Comparison of ENCODE assay signal across 19 mouse cellular contexts in genomic region chr17:80229396-80229795, GRCm38 (mm10). TPM values are rescaled to one million over a fixed set of nuclear protein-coding genes. Genes with fewer than 3 reads are reported as not detected.
DNase-seq lines count a peak whose midpoint lies in the region; ATAC-seq and TF ChIP-seq lines count a peak whose summit lies in the region.
"Had no signal": no experiment of that assay in that cellular context is flagged by ENCODE, and none has a peak within 500 bp of the region (broad histone marks: within the 10 kb centered on the region; RNA-seq: fewer than 3 reads in every experiment).

No protein-coding gene starts in this region.

- no peak for TF ChIP-seq CTCF in layer of hippocampus, adult 2 months (conservative IDR thresholded peaks at IDR 0.05)

- whole genome bisulfite sequencing in intestine, embryonic 15.5 days: 79% methylated on average over 2 of the region's 2 CpGs

- H3K27me3 ChIP-seq in intestine, embryonic 15.5 days (replicated peaks): no peaks in the 10 kb centered on the region
- H3K27me3 ChIP-seq: embryonic facial prominence, embryonic 15.5 days; forebrain, embryonic 13.5 days; limb, embryonic 12.5 days had no signal

- H3K9ac ChIP-seq in intestine, embryonic 15.5 days: no peak overlapping the region
- H3K9ac ChIP-seq: embryonic facial prominence, embryonic 15.5 days; forebrain, embryonic 13.5 days; limb, embryonic 12.5 days had no signal

- peak; percentile 49 to 77 for DNase-seq in adrenal gland, adult (ENCODE audit: inconsistent age in 2 of 2, low spot score in 1 of 2)
- DNase-seq in adrenal gland, adult 18-20 months (ENCODE audit: low spot score in 2 of 2): no peak
- DNase-seq in gastrocnemius, postnatal 10 days: peak; percentile 21
- DNase-seq in gastrocnemius, postnatal 4 days (ENCODE audit: low spot score in 2 of 2): no peak
- DNase-seq in layer of hippocampus, adult 2 months (ENCODE audit: low spot score in 2 of 2): no peak
- no peak for DNase-seq in layer of hippocampus, adult 18-20 months (ENCODE audit: low spot score in 2 of 2)
- peak; percentile 77 for DNase-seq in adrenal gland, postnatal 14 days
- DNase-seq: kidney, adult 2 months; kidney, postnatal 36 days; lung, adult 18-20 months; retina, postnatal 1 day had no signal

- peak overlapping the region; percentile 47; the same call in 1 of the 2 replicates for H3K27ac ChIP-seq in layer of hippocampus, adult 2 months
- no peak overlapping the region for H3K27ac ChIP-seq in intestine, embryonic 15.5 days
- H3K27ac ChIP-seq: embryonic facial prominence, embryonic 15.5 days; forebrain, embryonic 13.5 days; limb, embryonic 12.5 days had no signal

- no peak overlapping the region for H3K4me2 ChIP-seq in intestine, embryonic 15.5 days (replicated peaks)
- H3K4me2 ChIP-seq: embryonic facial prominence, embryonic 15.5 days; forebrain, embryonic 13.5 days; limb, embryonic 12.5 days had no signal

- H3K9me3 ChIP-seq in intestine, embryonic 15.5 days: no peaks in the 10 kb centered on the region
- H3K9me3 ChIP-seq: embryonic facial prominence, embryonic 15.5 days; forebrain, embryonic 13.5 days; limb, embryonic 12.5 days had no signal

- no peaks in the 10 kb centered on the region; the same call in 1 of the 2 replicates for H3K4me1 ChIP-seq in intestine, embryonic 15.5 days (replicated peaks)

- H3K4me3 ChIP-seq in layer of hippocampus, adult 2 months: no peak overlapping the region
- no peak overlapping the region for H3K4me3 ChIP-seq in intestine, embryonic 15.5 days (replicated peaks)
- H3K4me3 ChIP-seq: embryonic facial prominence, embryonic 15.5 days; forebrain, embryonic 13.5 days; limb, embryonic 12.5 days had no signal

- ATAC-seq in intestine, embryonic 15.5 days: no peak
- ATAC-seq: forebrain, embryonic 13.5 days had no signal

- H3K36me3 ChIP-seq in intestine, embryonic 15.5 days: 0 out of 2 replicates have a peak, but pooled peaks cover 3% of the 10 kb centered on the region

RNA-seq across cellular contexts. Expression of gene Gemin6, which starts 5.2 kb away (rescaled TPM):
- 1 to 10 TPM; 6.5 to 7.0 TPM for total RNA-seq in adrenal gland, adult 18-20 months (2021)
- total RNA-seq in gastrocnemius, postnatal 10 days (2021): 1 to 10 TPM; 5.6 to 6.1 TPM
- 1 to 10 TPM; 6.4 to 6.7 TPM for total RNA-seq in gastrocnemius, postnatal 4 days (2021)
- 1 to 10 TPM; 5.1 to 6.1 TPM for total RNA-seq in layer of hippocampus, adult 2 months (2021)
- 1 to 10 TPM; 6.1 to 6.4 TPM for total RNA-seq in layer of hippocampus, adult 18-20 months (2021)
- total RNA-seq in adrenal gland, postnatal 14 days (2021): 8.7 and 9.3 TPM in 2 replicates
- polyA plus RNA-seq in intestine, embryonic 15.5 days (2015; fragmentation: Nextera tagmentation; extraction: Ambion mirVana): 44.9 and 49.1 TPM in 2 replicates

RNA-seq across cellular contexts. Expression of gene Ttc39d, which starts 22.1 kb away (rescaled TPM):
- total RNA-seq in adrenal gland, adult 18-20 months (2021): not detected
- total RNA-seq in gastrocnemius, postnatal 10 days (2021): not detected
- under 1 TPM in 1 of 2 experiments, not detected in 1; 0.10 TPM for total RNA-seq in gastrocnemius, postnatal 4 days (2021)
- under 1 TPM; 0.15 to 0.28 TPM for total RNA-seq in layer of hippocampus, adult 2 months (2021)
- total RNA-seq in layer of hippocampus, adult 18-20 months (2021): under 1 TPM; 0.12 to 0.30 TPM
- 0.15 TPM in 1 of 2 replicates, not detected in the other for total RNA-seq in adrenal gland, postnatal 14 days (2021)
- 0.11 and 0.16 TPM in 2 replicates for polyA plus RNA-seq in intestine, embryonic 15.5 days (2015; fragmentation: Nextera tagmentation; extraction: Ambion mirVana)
- total RNA-seq: common myeloid progenitor, adult 5-6 weeks; hematopoietic stem cell, adult 5-6 weeks; megakaryocyte progenitor cell, adult 5-6 weeks had no signal
- polyA plus RNA-seq: limb, embryonic 12.5 days; urinary bladder, adult 2 months had no signal

RNA-seq across cellular contexts. Expression of gene Srsf7, which starts 22.3 kb away (rescaled TPM):
- total RNA-seq in adrenal gland, adult 18-20 months (2021): 100 to 1,000 TPM; 124 to 133 TPM
- 10 to 100 TPM; 46.8 to 59.0 TPM for total RNA-seq in gastrocnemius, postnatal 10 days (2021)
- 10 to 100 TPM; 79.7 to 87.1 TPM for total RNA-seq in gastrocnemius, postnatal 4 days (2021)
- 100 to 1,000 TPM; 116 to 132 TPM for total RNA-seq in layer of hippocampus, adult 2 months (2021)
- total RNA-seq in layer of hippocampus, adult 18-20 months (2021): 100 to 1,000 TPM; 125 to 128 TPM
- total RNA-seq in adrenal gland, postnatal 14 days (2021): 123 and 131 TPM in 2 replicates
- 497 and 569 TPM in 2 replicates for polyA plus RNA-seq in intestine, embryonic 15.5 days (2015; fragmentation: Nextera tagmentation; extraction: Ambion mirVana)

Comparison
In these comparisons a context has a peak if more than half of its experiments do, and no peak if none do; other contexts are left out.
1. DNase-seq: peak in adrenal gland, adult (2 of 2), gastrocnemius, postnatal 10 days (single experiment) and adrenal gland, postnatal 14 days (single experiment); none in adrenal gland, adult 18-20 months (0 of 2), gastrocnemius, postnatal 4 days (0 of 2), layer of hippocampus, adult 2 months (0 of 2) and layer of hippocampus, adult 18-20 months (0 of 2).